Mouse (Mus musculus) CD8-positive naive resting alpha-beta T cell, adult 2 months (primary cell): ENCODE data around the gene Ntn4.

Experiments used
- DNase-seq, 2 experiments: peaks; one replicate each; pipeline ENCODE4 v3.0.0; 2022; ENCODE audit warnings: low read depth in 2 of 2, low spot score in 2 of 2

The Ntn4 gene

GRCm38 (mm10) chr10:93641821-93642746 is 1.6 kb downstream of the Ntn4 start:
- DNase-seq = no peak

GRCm38 (mm10) chr10:93642897-93643296 is 2.4 kb downstream of the Ntn4 start:
- DNase-seq = no peak

GRCm38 (mm10) chr10:93644451-93644941 is 4.0 kb downstream of the Ntn4 start:
- no peak for DNase-seq

- DNase-seq = no peak
These were observed 7.4 kb downstream of the Ntn4 start for GRCm38 (mm10) chr10:93647655-93648561.

GRCm38 (mm10) chr10:93648598-93649102 is 8.2 kb downstream of the Ntn4 start:
- no peak for DNase-seq

GRCm38 (mm10) chr10:93649127-93649526 is 8.6 kb downstream of the Ntn4 start:
- no peak for DNase-seq

GRCm38 (mm10) chr10:93649600-93649999 is 9.1 kb downstream of the Ntn4 start:
- DNase-seq = no peak

GRCm38 (mm10) chr10:93653322-93653721 is 12.8 kb downstream of the Ntn4 start:
- DNase-seq = no peak

- no peak for DNase-seq
These were observed 14.9 kb downstream of the Ntn4 start for GRCm38 (mm10) chr10:93655428-93655827.

- DNase-seq = no peak
These were observed 19.3 kb downstream of the Ntn4 start for GRCm38 (mm10) chr10:93659792-93660191.

GRCm38 (mm10) chr10:93661348-93661991 is 21.0 kb downstream of the Ntn4 start:
- no peak for DNase-seq

- no peak for DNase-seq
These were observed 21.5 kb downstream of the Ntn4 start for GRCm38 (mm10) chr10:93662018-93662417.

GRCm38 (mm10) chr10:93666222-93666621 is 25.7 kb downstream of the Ntn4 start:
- no peak for DNase-seq

- no peak for DNase-seq
These were observed 26.5 kb downstream of the Ntn4 start for GRCm38 (mm10) chr10:93666996-93667395.

- DNase-seq = no peak
These were observed 32.4 kb downstream of the Ntn4 start for GRCm38 (mm10) chr10:93672646-93673479.

GRCm38 (mm10) chr10:93679191-93680007 is 38.9 kb downstream of the Ntn4 start:
- no peak for DNase-seq

GRCm38 (mm10) chr10:93680680-93681377 is 40.3 kb downstream of the Ntn4 start:
- DNase-seq = no peak

GRCm38 (mm10) chr10:93682185-93682747 is 41.8 kb downstream of the Ntn4 start:
- no peak for DNase-seq
